Mouse (Mus musculus): Measurements from ENCODE around the gene Morn1.

Morn1 gene

DNA sequence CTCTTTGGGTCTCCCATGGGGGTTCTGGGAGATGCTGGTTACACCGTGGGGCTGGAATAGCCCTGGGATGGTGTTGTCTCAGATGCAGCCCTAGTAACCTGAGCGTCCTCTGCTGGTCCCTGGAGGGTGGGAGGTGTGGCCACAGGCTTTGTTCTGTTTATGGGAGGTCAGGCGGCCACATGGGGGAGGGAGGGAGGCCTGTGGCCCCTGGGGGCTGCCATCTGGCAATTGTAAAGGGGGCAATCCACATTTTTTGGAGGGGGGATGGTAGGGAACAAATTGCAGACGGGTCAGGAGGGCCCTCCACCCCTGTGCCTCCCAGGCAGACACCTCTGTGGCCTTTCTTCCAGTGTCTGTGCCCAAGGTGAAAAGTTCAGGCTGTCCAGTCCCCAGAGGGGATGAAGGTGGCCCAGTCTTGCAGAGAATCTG lies 103.3 kb downstream of the Morn1 start:
- peak; percentile 41 for DNase-seq (ENCODE audit: low spot score)

DNA sequence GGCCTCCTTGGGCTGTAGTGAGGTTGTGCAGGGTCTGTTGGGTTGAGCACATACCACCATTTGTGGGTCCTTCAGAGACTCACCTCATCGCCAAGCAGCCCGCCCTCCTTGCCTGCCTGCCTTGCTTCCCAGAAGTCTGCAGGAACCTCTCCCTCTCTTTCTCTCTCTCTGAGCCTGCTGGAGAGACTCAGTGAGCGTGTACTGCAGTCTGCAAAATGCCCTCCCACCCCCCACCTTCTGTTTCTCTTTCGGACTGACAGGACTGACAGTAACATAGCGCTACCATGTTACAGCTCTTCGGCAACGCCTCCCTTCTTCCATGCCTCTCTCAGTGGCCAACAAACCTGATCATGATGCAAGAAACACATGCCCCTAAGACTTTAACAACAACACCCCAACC lies 103.9 kb downstream of the Morn1 start:
- no peak for DNase-seq (ENCODE audit: low spot score)
